Mouse (Mus musculus): ENCODE results near the gene Notch1.

The Notch1 gene

DNA sequence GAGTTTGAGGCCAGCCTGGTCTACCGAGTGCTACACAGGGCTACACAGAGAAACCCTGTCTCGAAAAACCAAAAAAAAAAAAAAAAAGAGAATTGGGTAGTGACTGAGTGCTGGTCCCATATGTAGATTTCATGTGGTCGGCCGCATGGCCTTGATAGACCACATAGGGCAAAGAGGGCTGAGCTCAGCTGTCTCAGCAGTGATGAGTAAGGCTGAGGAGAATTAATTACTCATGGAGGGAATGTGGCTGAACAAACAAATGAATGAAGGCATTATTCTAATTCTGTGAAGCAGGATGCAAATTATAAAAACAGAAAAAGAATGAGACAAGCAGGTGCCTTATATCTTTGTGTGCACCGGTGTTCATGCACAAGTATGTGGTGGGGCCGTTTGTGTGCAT is 15.4 kb upstream of the Notch1 start:
- no peak for ATAC-seq (ENCODE audit: low TSS enrichment)

DNA sequence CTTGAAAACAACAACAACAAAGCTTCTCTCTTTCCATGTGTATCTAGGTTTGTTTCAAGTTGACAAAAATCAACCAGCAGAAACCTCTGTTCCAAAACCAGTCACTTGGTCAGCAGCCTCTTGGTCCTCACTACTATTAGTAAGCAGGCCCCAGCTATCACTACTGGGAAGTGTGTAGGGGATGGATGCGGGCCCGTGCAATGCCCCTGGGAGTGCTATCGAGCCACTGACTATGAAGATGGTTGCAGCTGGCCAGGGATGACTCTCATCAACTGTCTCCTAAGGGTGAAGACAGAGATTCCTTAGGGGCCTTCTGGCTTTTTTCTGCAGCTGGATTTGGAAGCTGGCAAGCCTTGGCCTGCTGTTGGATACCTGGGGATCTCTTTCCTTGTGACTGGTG is 13.4 kb upstream of the Notch1 start:
- no peak for ATAC-seq (ENCODE audit: low TSS enrichment)

DNA sequence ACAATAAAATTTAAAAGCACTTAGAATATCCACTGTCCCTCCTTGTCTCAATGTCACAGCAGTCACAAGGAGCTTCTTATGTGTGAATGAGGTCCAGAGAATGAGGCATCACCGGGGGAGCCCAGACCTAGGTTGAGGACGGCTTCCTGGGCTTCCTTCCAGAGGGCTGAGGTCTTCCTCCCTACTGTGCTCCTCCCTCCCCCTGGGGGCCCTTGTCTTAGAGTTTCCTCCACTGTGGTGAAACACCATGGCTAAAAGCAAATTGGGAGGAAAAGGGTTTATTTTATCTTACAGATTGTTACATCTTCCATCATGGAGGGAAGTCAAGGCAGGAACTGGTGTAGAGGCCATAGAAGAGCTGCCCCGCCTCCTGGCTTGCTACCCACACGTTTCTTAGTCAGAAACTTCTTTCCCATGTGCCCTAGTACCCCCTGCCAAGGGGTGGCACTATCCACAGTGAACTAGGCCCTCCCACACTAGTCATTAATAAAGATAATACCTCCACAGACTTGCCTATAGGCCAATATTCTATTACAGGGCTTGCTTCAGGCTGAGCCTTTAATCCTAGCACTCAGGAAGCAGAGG is 12.8 kb upstream of the Notch1 start:
- ATAC-seq (ENCODE audit: low TSS enrichment), result no peak

DNA sequence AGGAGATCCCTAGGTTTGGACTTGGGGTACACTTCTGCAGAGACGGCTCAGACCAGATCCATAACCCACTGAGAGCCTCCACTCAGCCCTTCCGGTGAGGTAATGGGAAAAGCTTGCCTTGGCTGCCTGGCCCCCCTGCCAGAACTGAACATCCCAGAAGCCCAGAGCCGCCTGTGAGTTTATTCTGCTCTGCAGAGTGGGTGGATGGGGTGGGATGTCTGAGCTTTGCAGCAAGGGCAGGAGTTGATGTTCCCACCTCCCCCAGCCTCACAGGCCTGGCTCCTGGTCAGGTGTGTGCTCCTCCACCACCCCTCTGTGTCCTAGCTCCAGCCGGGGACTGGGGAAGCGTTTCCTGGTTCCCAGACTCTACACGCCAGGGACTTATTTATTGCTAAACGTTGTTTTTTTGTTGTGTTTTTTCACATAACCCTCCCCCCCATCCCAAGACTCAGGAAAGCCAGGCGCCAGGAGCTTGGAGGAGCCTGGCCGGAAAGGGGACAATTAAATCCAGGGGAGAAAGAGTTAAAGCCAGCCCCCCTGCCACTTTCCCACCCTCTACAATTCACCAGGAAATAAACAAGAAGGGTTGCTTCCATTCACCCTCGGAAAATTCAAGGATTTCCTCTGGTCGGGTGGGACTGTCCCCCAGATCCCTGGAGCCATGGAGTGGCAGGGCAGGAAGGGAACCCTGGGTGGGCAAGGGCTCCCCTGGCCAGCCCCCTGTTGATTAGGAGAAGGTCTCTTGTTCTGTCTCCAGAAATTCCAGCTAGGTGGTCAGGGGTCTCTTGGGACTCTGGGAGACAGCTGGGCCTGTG is 10.2 kb upstream of the Notch1 start:
- ATAC-seq (ENCODE audit: low TSS enrichment), result no peak

DNA sequence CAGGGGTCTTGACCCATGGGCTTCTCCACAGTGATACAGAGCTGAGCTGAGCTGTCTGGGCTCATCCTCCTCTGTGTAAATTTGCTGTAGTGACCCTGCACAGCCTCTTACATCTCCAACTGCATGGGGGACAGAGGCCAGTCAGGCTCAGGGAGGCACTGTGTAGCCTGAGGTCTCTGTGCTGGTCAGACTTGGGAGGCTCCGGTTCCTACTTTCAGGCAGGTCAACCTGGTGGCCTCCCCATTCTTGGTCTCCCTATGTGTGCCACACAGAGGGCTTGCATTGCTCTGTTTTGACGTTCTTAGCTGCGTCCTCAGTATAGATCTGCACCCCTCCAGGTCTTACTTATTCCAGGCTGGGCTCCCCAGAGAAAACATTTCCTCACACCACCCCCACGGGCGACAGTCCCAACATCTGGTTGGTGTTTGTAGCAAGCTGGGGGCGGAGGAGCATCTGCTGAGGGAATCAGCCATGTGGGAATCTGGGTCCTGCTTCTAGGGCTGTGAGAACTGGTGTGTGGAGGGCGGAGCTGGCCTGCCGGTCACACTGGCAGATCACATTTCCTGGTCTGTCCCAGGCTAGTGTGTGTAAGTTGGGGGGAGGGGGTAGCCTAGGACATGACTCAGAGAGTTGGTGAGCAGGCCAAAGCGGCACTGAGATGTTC is 9.0 kb upstream of the Notch1 start:
- ATAC-seq (ENCODE audit: low TSS enrichment), result peak; percentile 72

DNA sequence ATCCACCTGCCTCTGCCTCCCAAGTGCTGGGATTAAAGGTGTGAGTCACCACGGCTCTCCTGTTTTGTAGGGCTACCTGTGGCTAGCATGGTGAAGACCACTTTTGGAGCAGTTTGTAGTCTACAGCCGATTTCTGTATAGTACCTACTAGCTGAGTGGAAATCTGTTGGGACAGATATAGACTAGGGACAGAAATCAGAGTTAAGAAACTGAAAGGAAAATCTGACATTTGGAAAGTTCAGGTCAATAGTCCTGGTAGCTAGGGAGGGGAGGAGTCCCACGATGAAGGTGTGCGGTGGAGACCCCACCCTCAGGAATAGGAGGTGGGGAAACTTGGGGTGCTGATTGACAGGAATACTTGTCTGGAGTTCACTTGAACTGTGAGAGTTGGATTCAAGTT is 5.9 kb upstream of the Notch1 start:
- ATAC-seq (ENCODE audit: low TSS enrichment), result no peak

DNA sequence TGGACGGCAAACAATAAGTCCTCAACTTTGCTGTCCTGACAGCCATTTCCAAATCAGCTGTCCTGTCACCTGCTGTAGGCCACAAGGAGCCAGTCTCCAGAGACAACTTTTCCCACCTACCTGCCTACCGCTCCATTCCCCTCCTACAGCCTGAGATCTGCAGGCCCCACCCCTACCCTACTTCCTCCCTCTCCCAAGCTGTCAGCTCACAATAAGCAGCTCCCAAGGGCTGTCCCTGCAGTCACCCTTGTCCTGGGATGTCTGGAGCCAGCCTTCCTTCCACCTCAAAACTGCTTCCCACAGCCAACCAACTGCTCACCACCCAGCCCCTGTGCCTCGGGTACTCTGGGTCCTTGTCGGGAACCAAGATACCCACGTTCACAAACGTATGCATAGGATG is 3.3 kb upstream of the Notch1 start:
- ATAC-seq (ENCODE audit: low TSS enrichment), result no peak

DNA sequence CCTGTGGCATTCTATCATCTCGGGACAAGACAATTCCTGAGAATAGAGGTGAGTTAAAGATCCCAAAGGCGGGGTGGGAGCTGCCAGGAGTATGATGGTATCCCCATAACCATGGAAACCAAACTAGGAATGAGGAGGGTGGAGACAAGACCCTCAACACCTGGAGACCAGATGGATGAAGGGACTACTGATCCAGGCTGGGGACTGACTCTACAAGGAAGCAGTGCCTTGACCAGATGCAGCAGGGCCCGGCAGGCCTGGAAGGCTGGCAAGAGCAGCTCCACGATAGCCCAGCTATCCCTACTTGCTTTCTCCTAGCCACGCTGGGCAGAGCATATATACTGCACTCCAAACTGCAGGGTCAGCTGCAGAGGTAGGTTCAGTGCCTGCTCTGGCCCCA is 524 bp upstream of the Notch1 start:
- ATAC-seq (ENCODE audit: low TSS enrichment), result no peak

DNA sequence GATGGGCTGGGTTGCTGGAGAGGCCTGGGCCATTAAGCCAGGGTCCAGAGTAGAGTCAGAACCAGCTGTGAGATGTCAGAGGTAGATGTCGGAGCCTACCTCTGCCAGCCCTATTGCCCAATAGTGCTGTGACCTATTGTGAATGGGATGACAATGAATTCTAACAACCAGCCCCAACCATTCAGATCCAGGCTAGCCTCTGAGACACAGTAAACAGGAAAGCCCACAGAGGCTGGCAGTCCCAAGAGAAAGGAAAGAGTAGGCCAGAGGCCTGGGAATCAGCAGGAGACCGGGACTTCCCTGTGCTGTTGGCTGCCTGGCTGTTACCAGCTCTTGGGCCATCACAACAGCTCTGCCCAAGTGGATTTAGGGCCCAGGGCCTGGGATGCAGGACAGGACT is 1.1 kb downstream of the Notch1 start:
- no peak for ATAC-seq (ENCODE audit: low TSS enrichment)

DNA sequence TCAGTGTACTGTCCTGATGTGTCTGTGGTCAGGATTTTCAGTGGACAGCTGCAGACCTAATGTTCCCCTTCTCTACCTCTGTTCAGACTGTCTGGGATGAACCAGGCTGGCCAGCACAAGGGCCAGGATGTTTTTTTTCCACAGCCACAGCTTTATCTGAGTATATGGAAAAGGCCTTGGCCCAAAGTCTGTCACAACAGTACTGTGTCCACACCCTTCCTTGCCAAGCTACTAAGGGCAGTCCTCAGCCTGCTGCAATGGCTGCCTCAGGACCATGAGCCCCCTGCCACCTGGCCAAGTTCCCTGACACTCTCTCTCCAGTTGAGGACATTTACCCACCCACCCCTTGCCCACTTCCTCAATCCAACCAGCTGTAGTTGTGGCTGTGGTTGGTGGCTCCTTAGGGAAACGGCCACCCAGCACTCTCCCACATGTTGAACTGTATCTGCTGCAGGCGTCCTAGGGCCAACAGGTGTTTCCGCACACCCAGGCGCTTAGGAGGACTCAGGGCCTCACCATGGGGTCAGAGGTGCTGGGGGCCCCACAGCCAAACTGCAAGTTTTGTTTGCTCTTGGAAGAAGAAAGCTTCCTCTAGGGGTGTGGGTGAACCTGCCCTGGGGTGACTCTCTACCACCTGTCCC is 3.2 kb downstream of the Notch1 start:
- ATAC-seq (ENCODE audit: low TSS enrichment), result no peak

DNA sequence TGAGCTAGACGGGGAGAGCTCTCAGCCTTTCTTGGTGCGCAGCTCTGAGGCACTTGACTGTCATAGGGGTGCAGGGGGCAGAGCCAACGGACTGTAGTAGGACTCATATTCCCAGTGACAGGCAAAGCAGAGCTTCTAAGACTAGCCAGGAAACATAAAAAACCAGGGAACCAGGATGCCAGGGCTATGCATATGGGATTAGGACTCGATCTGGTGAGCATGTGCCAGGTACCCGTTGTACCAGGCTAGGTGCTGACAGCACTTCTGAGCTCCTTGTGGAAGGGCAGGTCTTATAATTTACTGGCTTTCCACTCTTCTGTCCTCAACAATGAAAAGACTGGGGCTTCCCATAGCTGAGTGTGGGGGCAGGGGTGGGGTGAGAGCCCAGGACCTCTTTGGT is 7.8 kb downstream of the Notch1 start:
- ATAC-seq (ENCODE audit: low TSS enrichment), result no peak

DNA sequence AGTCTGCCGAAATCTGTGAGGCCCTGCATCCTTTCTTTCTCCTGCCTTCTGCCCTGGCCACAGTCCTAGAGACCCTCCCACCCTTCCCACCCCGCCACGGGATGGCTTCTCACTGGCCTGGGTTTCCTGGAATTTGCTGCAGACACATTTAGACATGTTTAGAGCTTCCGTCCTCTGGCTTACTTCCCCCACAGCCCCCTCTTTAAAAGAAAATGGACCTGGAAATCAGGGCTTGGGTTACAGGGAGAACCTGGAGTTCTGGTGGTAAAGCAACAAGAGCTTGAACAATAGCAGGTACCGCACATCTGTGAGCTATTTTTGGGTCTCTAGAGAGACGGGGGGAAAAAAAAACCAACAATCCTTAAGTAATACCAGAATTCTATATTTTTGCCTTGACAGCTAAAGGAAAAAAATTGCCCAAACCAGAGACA is 8.5 kb downstream of the Notch1 start:
- ATAC-seq (ENCODE audit: low TSS enrichment), result no peak

DNA sequence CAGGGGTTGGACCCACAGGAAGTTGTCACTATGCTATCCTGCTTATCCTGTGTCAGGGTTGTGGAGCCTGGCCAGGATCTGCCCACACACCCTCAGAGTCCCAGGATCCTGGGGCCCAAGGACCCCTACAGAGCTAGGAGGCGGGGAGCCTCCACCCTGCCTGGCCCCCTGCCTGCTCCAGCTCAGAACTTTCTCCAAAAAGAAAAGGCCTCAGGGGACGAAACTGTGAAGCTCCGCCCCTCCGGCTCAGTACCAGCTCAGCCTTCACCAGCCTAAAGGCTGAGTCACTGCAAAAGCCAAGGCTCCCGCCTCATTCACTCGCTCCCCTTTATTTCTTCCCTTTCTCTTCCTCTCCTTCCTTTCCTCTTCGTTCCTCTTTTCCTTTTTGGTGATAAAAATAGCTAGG is 9.0 kb downstream of the Notch1 start:
- ATAC-seq (ENCODE audit: low TSS enrichment), result peak; percentile 64; the same call in 1 of the 2 replicates

DNA sequence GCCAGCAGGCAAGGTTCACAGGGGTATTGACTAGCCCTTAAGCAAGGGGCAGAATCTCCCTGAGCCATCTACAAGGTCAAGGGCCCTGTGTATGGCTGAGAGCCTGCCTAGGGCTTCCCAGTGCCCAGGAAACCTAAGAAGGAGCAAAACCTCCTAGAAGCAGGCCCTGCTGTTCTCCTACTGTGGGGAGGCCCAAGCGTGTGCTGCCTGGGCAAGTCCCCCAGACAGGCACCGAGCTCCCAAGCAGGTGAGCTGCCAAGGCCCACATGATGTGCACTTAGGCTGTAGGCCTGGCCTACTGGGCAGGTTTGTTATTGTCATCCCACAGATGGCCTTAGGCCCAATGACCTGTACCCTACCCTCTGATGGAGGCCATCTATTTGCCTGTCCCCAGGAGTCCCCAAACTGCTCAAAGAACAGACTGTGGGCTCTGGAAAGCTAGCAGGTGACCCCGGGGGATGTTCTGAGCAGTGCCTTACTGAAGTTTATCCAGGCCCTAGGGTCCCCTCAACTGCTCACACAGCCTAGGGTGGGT is 9.7 kb downstream of the Notch1 start:
- no peak for ATAC-seq (ENCODE audit: low TSS enrichment)

DNA sequence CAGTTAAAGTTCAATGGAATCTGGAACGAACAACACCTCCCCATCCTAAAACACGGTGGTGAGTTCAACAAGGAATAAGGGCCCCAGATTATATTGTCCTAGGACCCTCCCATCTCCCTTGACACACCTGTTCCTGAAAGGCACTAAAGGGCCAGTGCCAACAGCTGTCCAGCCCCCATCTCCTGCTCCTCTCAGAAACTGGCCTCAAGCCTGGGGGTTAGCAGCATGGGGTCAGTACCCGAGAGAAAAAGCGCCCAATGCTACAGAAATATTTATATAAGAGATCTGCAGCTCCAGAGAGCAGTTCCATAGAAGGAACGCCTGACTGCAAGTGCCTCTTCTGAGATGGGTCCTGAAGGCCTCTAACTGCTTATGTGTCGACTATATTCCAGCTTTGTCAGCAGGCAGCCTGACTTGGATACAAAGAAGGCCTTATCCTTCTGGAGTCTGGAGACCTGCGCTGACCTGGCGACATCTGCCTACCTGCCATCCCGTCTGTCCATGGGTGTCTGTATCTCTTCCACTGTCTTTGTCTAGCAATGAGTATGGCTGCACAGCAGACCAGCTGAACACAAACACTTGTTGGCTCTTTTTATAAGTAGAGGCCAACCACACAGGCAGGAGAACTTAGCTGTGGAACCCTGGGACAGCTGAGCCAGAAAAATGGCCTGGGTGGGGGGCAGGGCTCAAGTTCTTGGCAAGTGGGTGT is 11.5 kb downstream of the Notch1 start:
- ATAC-seq (ENCODE audit: low TSS enrichment), result no peak

DNA sequence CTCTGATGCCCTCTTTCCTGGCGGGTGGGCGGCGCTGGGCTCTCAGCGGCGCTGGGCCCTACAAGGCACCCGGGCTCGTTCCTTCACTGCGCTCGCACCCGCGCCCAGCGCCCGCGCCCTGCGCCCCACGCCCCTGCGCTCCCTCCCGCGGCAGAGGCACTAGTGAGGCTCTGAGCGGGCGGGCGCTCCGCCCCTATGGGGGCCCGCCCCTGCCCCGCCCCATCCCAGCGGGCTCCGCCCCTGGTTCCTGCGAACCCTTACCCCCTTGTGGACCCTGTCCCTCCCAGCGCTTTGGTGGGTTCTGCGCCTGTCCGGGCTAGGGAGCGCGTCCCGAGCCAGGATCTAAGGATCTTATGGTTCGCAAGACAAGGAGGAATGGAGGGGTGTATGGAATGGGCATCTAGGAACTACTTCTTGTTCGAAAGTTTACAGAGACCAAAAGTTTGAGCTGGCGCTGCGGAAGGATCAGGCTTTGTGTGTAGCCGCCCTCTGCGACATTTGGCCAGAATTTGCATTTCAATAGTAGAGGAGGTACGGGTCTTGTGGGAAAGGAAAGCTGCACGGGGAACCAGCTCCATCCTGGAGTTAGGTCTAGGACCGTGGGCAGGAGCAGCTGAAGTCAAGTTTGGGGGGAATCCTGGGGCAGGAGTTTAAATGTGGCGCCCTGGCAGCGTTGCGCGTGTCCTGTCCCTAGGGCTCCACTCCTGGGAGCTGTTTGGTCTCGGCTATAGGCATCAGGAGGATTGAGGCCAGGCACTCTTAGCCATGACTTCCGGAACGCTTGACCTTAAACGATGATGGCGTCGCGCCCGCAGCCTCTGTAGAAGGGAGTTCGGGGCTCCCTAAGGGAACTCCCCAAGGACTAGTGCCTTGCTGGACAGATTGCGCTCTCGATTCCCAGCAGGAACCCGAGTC is 12.5 kb downstream of the Notch1 start:
- ATAC-seq (ENCODE audit: low TSS enrichment), result no peak

DNA sequence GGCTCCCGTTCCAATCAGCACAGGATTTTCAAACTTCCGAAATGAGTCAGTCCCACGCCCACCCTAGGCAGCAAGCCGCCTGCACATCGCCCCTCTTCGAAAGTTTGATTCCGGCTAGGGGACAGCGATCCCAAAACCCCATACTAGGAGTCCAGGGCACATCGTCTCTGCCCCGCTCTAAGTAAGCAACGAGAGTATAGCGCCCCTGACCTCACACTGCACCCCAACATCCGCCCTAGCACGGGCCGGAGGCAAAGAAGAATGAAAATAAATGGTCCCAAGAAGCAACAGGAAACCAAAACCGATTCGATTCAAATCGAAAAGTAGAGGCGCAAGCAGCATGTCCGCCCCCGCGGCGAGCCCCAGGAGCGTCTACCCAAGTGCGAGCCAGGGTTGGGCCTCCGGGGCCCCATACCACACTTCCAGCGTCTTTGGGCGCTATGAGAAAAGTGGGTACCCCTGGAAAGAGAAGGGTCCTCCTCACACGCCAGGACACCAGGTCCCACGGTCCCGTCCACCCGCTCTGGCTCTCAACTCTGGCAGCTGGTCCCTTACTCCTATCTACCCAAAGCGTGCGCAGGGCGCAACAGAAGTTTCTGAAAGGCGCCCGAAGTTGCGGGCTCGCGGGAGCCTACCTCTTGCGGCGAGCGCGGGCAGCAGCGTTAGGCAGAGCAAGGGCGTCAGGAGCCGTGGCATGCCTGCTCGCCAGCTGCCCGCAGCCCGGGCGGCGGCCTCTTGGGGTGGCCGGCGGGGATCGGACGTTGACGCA is 13.4 kb downstream of the Notch1 start:
- no peak for ATAC-seq (ENCODE audit: low TSS enrichment)

DNA sequence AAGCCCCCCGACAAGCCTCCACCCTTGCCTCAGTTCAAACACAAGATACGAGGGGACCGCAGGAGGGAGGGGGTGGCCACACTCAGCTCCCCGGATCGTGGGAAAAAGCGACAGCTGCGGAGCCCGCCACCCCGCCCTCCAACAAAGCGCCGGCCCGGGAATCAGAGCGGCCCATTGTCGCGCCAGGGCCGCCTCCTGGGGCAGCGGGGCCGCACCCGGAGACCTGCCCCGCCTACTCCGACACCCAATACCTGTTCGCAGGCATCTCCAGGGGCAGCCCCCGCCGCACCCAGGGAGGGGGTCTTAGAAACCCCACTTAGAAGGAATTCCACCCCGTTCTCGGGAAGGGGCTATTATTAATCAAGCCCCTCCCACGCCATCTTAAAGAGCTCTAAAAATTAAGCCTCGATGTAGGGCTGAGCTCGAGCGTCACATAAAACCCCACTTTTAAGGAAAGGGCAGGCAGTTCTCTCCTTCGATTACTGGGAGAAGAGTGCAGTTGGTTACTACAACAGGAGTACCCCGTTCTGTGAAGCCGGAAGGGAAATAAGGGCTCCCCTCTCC is 14.1 kb downstream of the Notch1 start:
- ATAC-seq (ENCODE audit: low TSS enrichment), result no peak

DNA sequence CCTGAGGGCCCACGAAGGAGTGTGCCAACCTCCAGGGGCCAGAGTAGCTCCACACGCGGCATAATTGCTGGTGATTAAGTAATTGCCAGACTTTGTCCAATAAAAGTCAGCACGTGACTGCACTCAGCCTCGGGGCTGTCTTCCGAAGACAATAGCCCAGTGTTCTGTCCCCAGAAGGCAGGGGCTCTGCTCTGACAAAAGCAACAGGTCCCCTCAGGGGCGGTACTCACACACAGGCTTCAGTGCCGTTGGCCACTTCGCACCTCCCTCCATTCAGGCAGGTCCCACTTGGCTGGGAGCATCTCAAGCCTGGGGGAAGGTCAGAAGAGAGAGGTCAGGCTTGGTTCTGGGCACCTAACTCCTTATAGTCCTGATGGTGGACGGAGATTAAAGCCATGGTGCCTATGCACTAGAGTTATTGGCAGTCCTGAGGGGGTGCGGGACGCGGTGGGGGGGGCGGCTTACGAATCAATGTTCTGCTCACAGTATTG is 14.8 kb downstream of the Notch1 start:
- no peak for ATAC-seq (ENCODE audit: low TSS enrichment)

Data from frontal cortex, adult (tissue).